Mouse (Mus musculus) embryonic stem cell, embryonic (primary cell): ENCODE results near the gene H2-Ab1.
"Not testable (repeated sequence)": the region's sequence is repeated elsewhere in the genome, so short reads cannot be mapped to it uniquely, and the experiment has no call there.

Source experiments
- CTCF ChIA-PET, 4 experiments: fragments of 300-600 bp in 2 of 4; fragments of 350-600 bp in 2 of 4; sonication (Branson Sonifier 250); formaldehyde crosslinking; loops; one replicate each; lab custom pipeline; 2022; ENCODE audit warnings: inconsistent platforms in 2 of 4; lab: Charles Lee
- POLR2A ChIA-PET, 4 experiments: fragments of 300-600 bp in 2 of 4; fragments of 350-600 bp in 2 of 4; sonication (Branson Sonifier 250); formaldehyde crosslinking; loops; one replicate each; lab custom pipeline; 2022; ENCODE audit warnings: antibody characterized with exemption in 4 of 4, inconsistent platforms in 1 of 4; lab: Charles Lee

The H2-Ab1 gene

DNA sequence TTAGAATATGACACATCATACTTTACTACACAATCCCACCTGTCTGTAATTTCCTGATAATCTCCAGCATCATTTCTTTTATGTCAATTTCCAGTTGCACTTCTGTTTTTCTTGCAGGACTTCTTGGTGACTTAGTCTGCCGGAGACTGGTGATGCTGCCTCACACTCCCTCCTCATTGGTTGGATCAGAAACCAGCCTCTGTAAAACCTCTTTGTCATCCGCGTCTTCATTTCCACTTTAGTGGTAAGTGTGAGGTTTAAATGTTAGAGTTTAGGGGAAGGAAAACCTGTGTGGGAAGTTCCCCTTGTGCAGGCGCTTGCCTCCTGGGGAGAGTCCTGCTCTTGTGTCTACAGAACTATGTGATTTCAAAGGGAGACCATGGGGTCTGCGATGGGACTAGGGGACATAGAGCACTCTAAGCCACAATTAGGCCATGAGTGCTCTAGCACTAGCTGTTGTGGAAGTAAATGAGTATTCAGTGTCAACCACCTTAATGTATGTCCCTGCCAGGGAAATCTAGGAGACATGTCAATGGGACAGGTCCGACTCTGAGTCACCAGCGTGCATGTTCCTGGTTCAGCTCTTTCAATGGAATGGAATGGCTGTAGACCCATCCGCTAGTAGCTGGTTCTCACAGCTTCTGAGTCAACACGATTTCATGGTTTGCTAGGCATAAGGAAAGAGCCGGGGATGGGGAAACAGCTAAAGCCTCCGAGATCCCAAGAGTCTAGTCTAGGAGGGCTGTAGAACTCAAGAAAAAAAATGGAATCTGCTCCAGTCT, at the start of gene H2-Ab1:
TSS of gene H2-Ab1 (plus strand) at position 96 of the 782 bp plus-strand sequence.
- CTCF ChIA-PET: interaction anchor here in 1 of 4 experiments (1.5 kb wide), 1 partner anchor 56 kb away, joined by 3 read pairs; no protein-coding TSS in a partner anchor
- POLR2A ChIA-PET: interaction anchor here in 1 of 4 experiments (0.6 kb wide), 1 partner anchor 49 kb away, joined by 3 read pairs; no protein-coding TSS in a partner anchor

DNA sequence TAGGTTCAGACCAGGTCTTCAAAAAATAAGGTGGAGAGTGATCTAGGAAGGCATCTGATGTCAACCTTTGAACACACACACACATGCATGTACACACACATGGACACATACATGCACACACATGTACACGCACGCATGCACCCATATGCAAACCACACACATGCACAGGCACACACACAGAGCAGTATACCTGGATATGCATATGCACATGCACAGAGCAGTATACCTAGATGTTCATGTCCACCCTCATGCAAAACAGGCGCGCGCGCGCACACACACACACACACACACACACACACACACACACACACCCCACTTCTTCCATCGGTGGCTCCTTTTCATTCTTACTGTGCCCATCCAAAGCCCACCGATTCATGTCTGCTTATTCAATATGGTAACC, 49.6 kb upstream of the H2-Ab1 start:
- POLR2A ChIA-PET: no interaction called here
- CTCF ChIA-PET: interaction anchor here in 2 of 4 experiments (0.8 to 1.1 kb wide), 2 partner anchors 37 to 174 kb away, joined by 3 read pairs; no protein-coding TSS in a partner anchor

DNA sequence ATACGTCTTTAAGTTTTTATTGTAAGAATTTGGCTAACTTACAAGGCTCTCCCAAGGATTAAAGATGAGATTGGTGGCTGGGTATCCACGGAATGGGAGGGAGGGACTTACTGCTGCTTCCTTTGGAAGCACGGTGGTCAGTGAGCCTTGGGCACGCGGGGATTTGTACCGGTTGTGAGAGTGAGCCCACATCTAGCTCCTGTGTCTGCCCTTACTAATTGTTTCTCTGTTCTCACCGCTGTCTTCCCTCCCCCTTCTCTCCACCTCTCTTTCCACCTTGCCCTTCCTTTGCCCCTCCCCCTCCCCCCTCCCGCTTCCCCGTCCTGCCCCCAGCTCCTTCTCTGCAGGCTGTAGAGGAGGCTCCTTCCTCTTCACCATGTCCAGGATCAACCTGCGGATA, 49.1 kb upstream of the H2-Ab1 start:
- ChIA-PET CTCF (interaction anchor here in 3 of 4 experiments (0.6 to 1.3 kb wide), 6 partner anchors 26 to 203 kb away, joined by 3 to 4 read pairs (median 3); no protein-coding TSS in a partner anchor), POLR2A (interaction anchor here in 1 of 4 experiments (0.6 kb wide), 2 partner anchors 49 to 177 kb away, joined by 3 read pairs; partner anchors contain the start of gene Slc39a7)

DNA sequence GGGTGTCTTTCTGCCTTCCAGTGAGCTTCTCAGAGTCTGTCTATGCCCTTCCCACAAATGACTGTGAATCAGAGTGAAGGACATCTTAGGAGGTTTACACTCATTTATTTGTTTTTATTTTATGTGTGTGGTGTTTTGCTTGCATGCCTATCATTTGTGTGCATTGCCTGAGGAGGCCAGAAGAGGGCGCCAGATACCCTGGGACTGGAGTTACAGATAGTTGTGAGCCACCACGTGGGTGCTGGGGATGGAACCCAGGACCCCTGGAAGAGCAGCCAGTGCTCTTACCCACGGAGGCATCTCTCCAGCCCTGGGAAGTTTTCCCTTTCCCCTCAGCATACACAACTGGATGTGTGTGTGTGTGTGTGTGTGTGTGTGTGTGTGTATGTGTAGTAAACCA, 47.8 kb upstream of the H2-Ab1 start:
- ChIA-PET CTCF (interaction anchor here in 2 of 4 experiments (0.6 to 1.3 kb wide), 5 partner anchors 25 to 202 kb away, joined by 3 to 4 read pairs (median 3); no protein-coding TSS in a partner anchor), POLR2A (no interaction called here)

DNA sequence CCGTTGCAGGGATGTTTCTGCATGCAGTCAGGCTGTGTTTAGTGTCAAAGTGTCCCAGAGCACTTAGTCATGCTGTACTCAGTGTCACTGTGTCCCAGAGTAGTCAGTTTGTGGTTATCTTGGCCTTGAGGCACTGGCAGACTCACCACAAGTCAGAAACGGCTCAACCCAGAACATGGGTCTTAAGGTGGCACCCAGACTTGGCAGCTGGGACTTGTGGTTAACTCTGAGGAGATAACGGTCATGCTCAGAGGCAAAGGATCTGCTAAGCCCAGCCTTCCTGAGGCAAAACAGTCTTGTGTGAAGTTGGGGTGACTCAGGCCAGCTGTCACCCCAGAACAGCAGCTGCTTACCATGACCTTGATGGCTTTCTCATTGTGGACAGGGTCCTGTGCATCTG, 46.9 kb upstream of the H2-Ab1 start:
- POLR2A ChIA-PET: interaction anchor here in 1 of 4 experiments (0.8 kb wide), 1 partner anchor 23 kb away, joined by 3 read pairs; the partner anchor contains the start of genes Psmb9 and Tap1
- CTCF ChIA-PET: interaction anchor here in 3 of 4 experiments (0.6 to 2.4 kb wide), 5 partner anchors 24 to 75 kb away, joined by 3 to 8 read pairs (median 3); no protein-coding TSS in a partner anchor

DNA sequence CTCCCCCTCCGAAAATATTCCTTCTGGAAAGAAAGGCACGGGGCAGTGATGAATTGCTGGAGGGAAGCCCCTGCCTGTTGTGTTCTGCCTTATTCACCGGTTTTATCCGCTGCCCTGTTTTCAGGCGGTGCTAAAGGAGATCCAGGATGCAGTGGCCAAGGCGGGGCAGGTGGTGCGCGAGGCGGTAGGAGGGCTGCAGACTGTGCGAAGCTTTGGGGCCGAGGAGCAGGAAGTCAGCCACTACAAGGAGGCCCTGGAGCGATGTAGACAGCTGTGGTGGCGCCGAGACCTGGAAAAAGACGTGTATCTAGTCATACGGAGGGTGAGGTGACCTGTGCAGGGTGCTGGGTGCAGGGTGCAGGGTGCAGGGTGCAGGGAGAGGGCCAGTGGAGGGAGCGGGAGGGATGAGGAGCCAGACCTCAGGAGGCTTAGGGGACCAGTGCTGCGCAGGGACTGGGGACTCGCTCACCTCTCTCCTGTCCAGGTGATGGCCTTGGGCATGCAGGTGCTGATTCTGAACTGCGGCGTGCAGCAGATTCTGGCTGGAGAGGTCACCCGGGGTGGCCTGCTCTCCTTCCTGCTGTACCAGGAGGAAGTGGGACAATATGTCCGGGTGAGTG, 45.6 kb upstream of the H2-Ab1 start:
- POLR2A ChIA-PET: interaction anchor here in 1 of 4 experiments (0.6 to 1.2 kb wide), 2 partner anchors 23 to 94 kb away, joined by 3 to 5 read pairs; no protein-coding TSS in a partner anchor
- CTCF ChIA-PET: interaction anchor here in 2 of 4 experiments (0.6 to 2.4 kb wide), 4 partner anchors 23 to 42 kb away, joined by 3 to 8 read pairs (median 6); no protein-coding TSS in a partner anchor

DNA sequence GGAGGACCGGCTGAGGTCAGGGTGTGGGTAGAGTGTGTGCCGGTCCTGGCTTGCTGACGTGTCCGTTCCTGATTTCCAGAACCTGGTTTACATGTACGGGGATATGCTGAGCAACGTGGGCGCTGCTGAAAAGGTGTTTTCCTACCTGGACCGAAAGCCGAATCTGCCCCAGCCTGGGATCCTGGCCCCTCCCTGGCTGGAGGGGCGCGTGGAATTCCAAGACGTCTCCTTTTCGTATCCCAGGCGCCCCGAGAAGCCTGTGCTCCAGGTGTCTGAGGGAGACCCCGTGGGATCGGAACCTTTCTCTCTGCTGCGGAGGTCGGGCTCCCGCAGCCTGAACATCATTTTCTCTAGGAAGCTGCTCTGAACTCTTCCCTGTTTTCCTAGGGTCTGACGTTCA, 43.6 kb upstream of the H2-Ab1 start:
- CTCF ChIA-PET: interaction anchor here in 1 of 4 experiments (1.0 kb wide), 1 partner anchor 43 kb away, joined by 3 read pairs; no protein-coding TSS in a partner anchor
- POLR2A ChIA-PET: no interaction called here

DNA sequence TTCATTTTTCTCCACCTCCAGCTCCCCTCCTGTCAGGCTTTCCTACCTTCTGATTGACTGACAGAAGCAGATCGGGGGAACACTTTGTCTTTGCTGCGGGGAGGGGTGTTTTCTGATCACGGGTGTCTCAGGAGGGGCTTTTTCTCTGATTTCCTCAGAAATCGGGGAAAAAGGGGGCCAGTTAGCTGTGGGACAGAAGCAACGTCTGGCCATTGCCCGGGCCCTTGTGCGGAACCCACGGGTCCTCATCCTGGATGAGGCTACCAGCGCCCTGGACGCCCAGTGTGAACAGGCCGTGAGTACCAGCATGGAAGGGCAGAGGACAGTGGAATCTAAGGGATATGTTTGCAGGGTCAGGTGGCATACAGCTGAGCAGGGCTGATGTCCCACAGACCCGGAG, 42.3 kb upstream of the H2-Ab1 start:
- ChIA-PET POLR2A (interaction anchor here in 1 of 4 experiments (0.9 to 1.0 kb wide), 2 partner anchors 18 to 21 kb away, joined by 3 read pairs; no protein-coding TSS in a partner anchor), CTCF (interaction anchor here (0.8 to 1.4 kb wide), 5 partner anchors 9 to 196 kb away, joined by 3 to 7 read pairs (median 5); no protein-coding TSS in a partner anchor)

DNA sequence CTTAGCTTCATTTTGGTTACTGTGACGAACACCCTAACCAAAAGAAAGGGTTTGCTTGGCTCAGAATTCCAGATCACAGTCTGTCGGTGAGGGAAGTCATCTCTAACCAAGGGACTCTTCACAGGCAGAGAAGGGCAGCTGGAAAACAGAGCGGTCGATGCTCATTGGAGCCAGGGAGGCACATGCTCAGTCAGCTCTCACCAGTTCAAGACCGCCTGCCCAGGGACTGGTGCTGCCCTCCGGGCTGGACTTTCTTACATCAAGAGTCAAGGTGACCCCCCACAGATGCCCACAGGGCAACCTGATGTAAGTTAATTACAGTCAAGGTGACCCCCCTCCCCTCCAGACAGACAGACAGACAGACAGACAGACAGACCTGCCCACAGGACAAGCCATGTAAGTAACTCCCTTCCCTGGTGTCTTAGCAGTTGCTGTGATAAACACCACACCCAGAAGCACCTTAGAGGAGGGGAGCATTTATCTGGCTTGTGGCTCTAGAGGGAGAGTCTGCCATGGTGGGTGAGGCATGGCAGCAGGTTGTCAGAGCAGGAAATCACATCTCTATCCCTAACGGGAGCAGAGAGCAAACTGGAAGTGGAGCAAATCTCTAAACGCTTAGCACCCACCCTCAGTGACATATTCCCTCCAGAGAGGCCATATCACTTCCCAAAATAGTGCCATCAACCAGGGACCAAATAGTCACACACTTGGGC, 40.1 kb upstream of the H2-Ab1 start:
- ChIA-PET CTCF (interaction anchor here in 2 of 4 experiments (0.7 to 2.6 kb wide), 5 partner anchors 17 to 347 kb away, joined by 3 to 13 read pairs (median 6); partner anchors contain the start of gene Notch4 (in 1 of the 2)), POLR2A (interaction anchor here in 2 of 4 experiments (0.9 to 2.1 kb wide), 2 partner anchors 17 to 18 kb away, joined by 4 read pairs; no protein-coding TSS in a partner anchor)

DNA sequence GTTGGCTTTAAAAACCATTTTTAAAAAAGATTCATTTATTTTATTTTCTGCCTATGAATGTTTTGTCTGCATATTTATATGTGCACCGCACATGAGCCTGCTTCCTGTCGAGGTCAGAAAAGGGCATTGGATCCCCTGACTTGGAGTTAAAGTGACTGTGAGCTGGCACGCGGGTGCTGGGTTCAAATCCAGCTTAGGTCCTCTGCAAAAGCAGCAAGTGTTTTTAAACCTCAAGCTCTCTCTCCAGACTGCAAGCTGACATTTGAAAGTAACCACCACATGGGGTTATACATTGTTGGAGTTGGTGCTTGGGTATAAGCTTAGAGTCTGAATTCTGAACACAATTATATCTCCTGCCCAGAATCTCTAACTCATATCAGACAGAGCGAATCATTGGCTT, 39.5 kb upstream of the H2-Ab1 start:
- ChIA-PET CTCF (interaction anchor here in 2 of 4 experiments (0.7 to 2.6 kb wide), 6 partner anchors 17 to 346 kb away, joined by 3 to 13 read pairs (median 5); partner anchors contain the start of gene Notch4 (in 1 of the 2)), POLR2A (interaction anchor here in 2 of 4 experiments (0.9 to 2.1 kb wide), 2 partner anchors 17 to 64 kb away, joined by 3 to 4 read pairs; no protein-coding TSS in a partner anchor)

DNA sequence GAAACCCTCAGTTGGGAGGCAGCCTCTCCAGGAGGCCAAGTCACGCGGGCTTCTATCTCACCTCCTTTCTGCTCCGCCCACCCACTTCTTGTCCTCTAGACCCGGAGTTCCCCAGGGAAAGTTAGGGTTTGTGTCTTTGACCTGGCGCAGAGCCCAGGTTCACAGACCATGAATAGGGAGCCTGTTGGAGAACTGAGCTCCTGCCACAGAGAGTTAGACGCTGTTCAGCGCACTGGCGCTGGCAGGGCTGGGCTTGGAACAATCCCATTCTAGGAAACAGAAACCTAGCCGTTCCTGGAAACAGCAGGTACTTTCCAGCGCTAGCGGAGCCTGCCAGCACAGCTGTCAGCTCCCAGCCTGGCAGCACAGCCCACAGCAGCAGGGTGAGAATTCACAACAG, 38.8 kb upstream of the H2-Ab1 start:
- POLR2A ChIA-PET: interaction anchor here in 2 of 4 experiments (0.9 to 2.1 kb wide), 2 partner anchors 16 to 63 kb away, joined by 3 to 4 read pairs; no protein-coding TSS in a partner anchor
- CTCF ChIA-PET: interaction anchor here in 2 of 4 experiments (0.6 to 2.6 kb wide), 4 partner anchors 16 to 74 kb away, joined by 3 to 13 read pairs (median 6); no protein-coding TSS in a partner anchor

DNA sequence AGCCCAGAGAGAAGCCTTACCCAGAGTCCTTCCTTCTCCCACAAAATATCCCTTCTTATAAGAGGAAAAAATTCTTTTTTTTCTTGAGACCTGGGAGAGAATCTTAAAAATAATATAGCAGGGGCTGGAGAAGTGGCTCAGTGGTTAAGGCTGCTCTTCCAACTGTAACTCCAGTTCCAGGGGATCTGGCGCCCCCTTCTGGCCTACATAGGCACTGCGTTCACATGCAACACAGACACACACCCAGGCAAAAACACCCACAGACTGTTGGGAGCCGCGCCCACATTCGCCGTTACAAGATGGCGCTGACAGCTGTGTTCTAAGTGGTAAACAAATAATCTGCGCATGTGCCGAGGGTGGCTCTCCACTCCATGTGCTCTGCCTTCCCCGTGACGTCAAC, 38.4 kb upstream of the H2-Ab1 start:
- ChIA-PET POLR2A (interaction anchor here in 2 of 4 experiments (0.9 to 2.1 kb wide), 2 partner anchors 16 to 63 kb away, joined by 3 to 4 read pairs; no protein-coding TSS in a partner anchor), CTCF (interaction anchor here in 2 of 4 experiments (0.6 to 2.6 kb wide), 4 partner anchors 16 to 74 kb away, joined by 3 to 13 read pairs (median 6); no protein-coding TSS in a partner anchor)

DNA sequence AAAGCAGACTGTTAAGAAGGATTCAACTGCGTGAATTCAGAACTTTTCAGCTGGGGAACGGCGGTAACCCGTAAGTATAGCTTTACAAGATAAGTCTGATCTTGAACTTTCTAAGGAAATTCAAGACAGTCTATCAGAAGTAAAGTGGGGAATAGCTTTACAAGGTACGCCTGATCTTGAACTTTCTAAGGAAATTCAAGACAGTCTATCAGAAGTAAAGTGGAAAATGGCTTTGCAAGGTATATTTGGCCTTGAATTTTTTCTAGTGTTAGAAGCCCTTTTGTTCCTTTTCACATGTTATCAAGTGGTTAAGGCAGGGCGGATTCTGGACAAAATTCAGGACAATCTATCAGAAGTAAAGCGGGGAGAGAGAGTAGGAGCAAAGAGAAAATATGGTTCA, 37.7 kb upstream of the H2-Ab1 start:
- CTCF ChIA-PET: interaction anchor here in 2 of 4 experiments (1.5 to 2.6 kb wide), 2 partner anchors 15 to 49 kb away, joined by 3 to 8 read pairs; no protein-coding TSS in a partner anchor
- POLR2A ChIA-PET: not testable (repeated sequence)

DNA sequence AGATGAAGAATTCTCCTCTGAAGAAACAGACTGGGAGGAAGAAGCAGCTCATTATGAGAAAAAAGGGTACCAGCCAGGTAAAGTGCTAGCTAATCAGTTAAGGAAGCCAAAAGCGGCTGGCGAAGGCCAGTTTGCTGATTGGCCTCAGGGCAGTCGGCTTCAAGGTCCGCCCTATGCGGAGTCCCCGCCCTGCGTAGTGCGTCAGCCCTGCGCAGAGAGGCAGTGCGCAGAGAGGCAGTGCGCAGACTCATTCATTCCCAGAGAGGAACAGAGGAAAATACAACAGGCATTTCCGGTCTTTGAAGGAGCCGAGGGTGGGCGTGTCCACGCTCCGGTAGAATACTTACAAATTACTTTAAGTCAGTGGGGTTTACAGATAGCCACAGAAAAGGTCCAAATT, 37.1 kb upstream of the H2-Ab1 start:
- POLR2A ChIA-PET: not testable (repeated sequence)

DNA sequence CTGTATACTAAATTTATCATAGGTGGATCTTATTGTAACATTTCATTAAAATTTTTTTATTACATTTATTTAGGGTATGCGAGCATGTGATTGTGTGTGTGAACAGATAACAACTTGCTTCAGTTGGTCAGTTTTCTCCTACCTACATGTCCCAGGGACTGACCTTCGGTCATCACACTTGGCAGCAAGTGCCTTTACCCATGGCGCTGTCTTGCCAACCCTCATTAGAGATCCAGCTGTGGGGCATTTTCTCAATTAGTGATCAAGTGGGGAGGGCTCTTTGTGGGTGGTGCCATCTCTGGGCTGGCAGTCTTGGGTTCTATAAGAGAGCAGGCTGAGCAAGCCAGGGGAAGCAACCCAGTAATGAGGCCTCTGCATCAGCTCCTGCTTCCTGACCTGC, 32.7 kb upstream of the H2-Ab1 start:
- CTCF ChIA-PET: interaction anchor here in 2 of 4 experiments (0.6 to 2.2 kb wide), 5 partner anchors 9 to 117 kb away, joined by 3 to 23 read pairs (median 7); no protein-coding TSS in a partner anchor
- POLR2A ChIA-PET: interaction anchor here in 1 of 4 experiments (0.8 kb wide), 1 partner anchor 105 kb away, joined by 5 read pairs; the partner anchor contains the start of gene H2-DMa

More for the DNA sequence above, 37.1 kb upstream of the H2-Ab1 start:
- CTCF ChIA-PET: not testable (repeated sequence)

DNA sequence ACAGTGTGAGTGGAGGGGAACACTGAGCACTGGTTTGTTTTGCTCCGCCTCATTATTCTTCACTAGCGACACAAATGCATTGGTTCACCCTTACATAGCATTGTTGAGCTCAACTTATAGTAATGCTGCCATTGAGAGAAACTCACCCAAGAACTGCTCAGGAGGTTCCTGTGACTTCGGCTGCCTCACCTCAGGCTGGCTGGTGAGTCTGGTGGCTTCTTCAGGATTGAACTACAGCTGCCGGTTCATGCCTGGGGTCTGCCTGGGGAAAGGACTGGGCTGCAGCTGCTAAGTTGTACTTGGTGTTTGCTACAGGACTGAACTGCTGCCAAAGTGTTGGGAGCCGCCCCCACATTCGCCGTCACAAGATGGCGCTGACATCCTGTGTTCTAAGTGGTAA, 32.1 kb upstream of the H2-Ab1 start:
- CTCF ChIA-PET: interaction anchor here in 2 of 4 experiments (0.6 to 2.2 kb wide), 2 partner anchors 9 to 118 kb away, joined by 8 to 23 read pairs; no protein-coding TSS in a partner anchor
- POLR2A ChIA-PET: no interaction called here

DNA sequence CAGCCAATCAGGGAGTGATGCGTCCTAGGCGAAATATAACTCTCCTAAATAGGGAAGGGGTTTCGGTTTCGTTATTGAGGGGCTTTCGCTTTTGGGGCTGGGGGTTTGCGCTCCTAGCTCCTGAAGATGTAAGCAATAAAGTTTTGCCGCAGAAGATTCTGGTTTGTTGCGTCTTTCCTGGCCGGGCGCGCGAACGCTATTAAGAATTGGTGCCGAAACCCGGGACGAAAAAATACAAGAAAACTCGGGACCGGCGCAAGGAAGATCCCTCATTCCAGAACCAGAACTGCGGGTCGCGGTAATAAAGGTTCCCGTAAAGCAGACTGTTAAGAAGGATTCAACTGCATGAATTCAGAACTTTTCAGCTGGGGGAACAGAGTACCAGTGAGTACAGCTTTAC, 31.6 kb upstream of the H2-Ab1 start:
- POLR2A ChIA-PET: not testable (repeated sequence)
- CTCF ChIA-PET: interaction anchor here in 1 of 4 experiments (2.2 kb wide), 1 partner anchor 8 kb away, joined by 23 read pairs; no protein-coding TSS in a partner anchor
